Mouse (Mus musculus) kidney, postnatal 14 days (tissue): Measurements from ENCODE around the gene Gramd1a.
A peak's percentile ranks its signal among the peaks of the same experiment; 100 is the strongest.

Experiments used
- DNase-seq: peaks from one replicate; pipeline ENCODE4 v3.0.0; 2022; ENCODE audit warnings: mixed read lengths

Gramd1a gene

GRCm38 (mm10) chr7:31150566-31151300, 5.0 kb downstream of the Gramd1a start:
- peak; percentile 94 for DNase-seq

- DNase-seq: no peak
Measured at GRCm38 (mm10) chr7:31149751-31150565, 5.7 kb downstream of the Gramd1a start.

GRCm38 (mm10) chr7:31149271-31149670, 6.4 kb downstream of the Gramd1a start:
- DNase-seq: no peak

GRCm38 (mm10) chr7:31148756-31149155, 6.9 kb downstream of the Gramd1a start:
- DNase-seq: peak; percentile 55

GRCm38 (mm10) chr7:31148086-31148485, 7.6 kb downstream of the Gramd1a start:
- no peak for DNase-seq

GRCm38 (mm10) chr7:31145596-31146160, 10.0 kb downstream of the Gramd1a start:
- no peak for DNase-seq

GRCm38 (mm10) chr7:31144886-31145285, 10.8 kb downstream of the Gramd1a start:
- no peak for DNase-seq

- no peak for DNase-seq
Measured at GRCm38 (mm10) chr7:31140941-31141340, 14.8 kb downstream of the Gramd1a start.

GRCm38 (mm10) chr7:31140302-31140701, 15.4 kb downstream of the Gramd1a start:
- no peak for DNase-seq

- DNase-seq: peak; percentile 76
Measured at GRCm38 (mm10) chr7:31139765-31140164, 15.9 kb downstream of the Gramd1a start.

- DNase-seq: no peak
Measured at GRCm38 (mm10) chr7:31135717-31136116, 20.0 kb downstream of the Gramd1a start.

GRCm38 (mm10) chr7:31131866-31132265, 23.8 kb downstream of the Gramd1a start:
- no peak for DNase-seq

GRCm38 (mm10) chr7:31130841-31131240, 24.9 kb downstream of the Gramd1a start:
- DNase-seq: peak; percentile 66

GRCm38 (mm10) chr7:31130197-31130596, 25.5 kb downstream of the Gramd1a start:
- no peak for DNase-seq

- DNase-seq: no peak
Measured at GRCm38 (mm10) chr7:31128157-31128705, 27.5 kb downstream of the Gramd1a start.

- peak; percentile 72 for DNase-seq
Measured at GRCm38 (mm10) chr7:31126851-31127724, 28.6 kb downstream of the Gramd1a start, which contains the start of gene Scn1b. Gene Scn1b (minus strand): TSS chr7:31127003.

GRCm38 (mm10) chr7:31126211-31126751, 29.4 kb downstream of the Gramd1a start:
- DNase-seq: no peak

GRCm38 (mm10) chr7:31125116-31125515, 30.6 kb downstream of the Gramd1a start:
- DNase-seq: no peak

GRCm38 (mm10) chr7:31124381-31124780, 31.3 kb downstream of the Gramd1a start:
- no peak for DNase-seq

- no peak for DNase-seq
Measured at GRCm38 (mm10) chr7:31123697-31124096, 32.0 kb downstream of the Gramd1a start.

- no peak for DNase-seq
Measured at GRCm38 (mm10) chr7:31122641-31123631, 32.8 kb downstream of the Gramd1a start.
